Mouse (Mus musculus): ENCODE measurements around the gene Rbp3. TPM values are rescaled to one million over a fixed set of nuclear protein-coding genes. Genes with fewer than 3 reads are reported as not detected.

Rbp3 gene
- polyA plus RNA-seq, 1 experiment = 0.02 TPM

- Histone ChIP-seq H3K27me3 (ENCODE audit: control insufficient read depth, insufficient read depth, low read length) (no peaks in the 10 kb centered on the region), H3K27ac (ENCODE audit: control insufficient read depth, insufficient read depth, low read depth, low read length) (no peak overlapping the region), H3K4me1 (ENCODE audit: control insufficient read depth, insufficient read depth, low read length) (peaks cover 7% of the 10 kb centered on the region; the same call in 1 of the 2 replicates), H3K36me3 (ENCODE audit: control insufficient read depth, insufficient read depth, low read length) (no peaks in the 10 kb centered on the region), H3K4me3 (ENCODE audit: control insufficient read depth, low read depth, low read length) (peak overlapping the region; percentile 30; the same call in 1 of the 2 replicates)
- TF ChIP-seq CTCF (IDR thresholded peaks at IDR 0.05; ENCODE audit: control insufficient read depth, insufficient read depth, insufficient replicate concordance, low read depth, low read length) (no peak), POLR2A (IDR thresholded peaks at IDR 0.05; ENCODE audit: control insufficient read depth, low read depth, low read length) (no peak)
Measured at GRCm38 (mm10) chr14:33931853-33932252, 21.9 kb upstream of the Rbp3 start.

GRCm38 (mm10) chr14:33932935-33933703, 20.7 kb upstream of the Rbp3 start:
- Histone ChIP-seq H3K4me3 (ENCODE audit: control insufficient read depth, low read depth, low read length) (no peak overlapping the region), H3K4me1 (ENCODE audit: control insufficient read depth, insufficient read depth, low read length) (peaks cover 7% of the 10 kb centered on the region; the same call in 1 of the 2 replicates), H3K27ac (ENCODE audit: control insufficient read depth, insufficient read depth, low read depth, low read length) (no peak overlapping the region), H3K36me3 (ENCODE audit: control insufficient read depth, insufficient read depth, low read length) (no peaks in the 10 kb centered on the region), H3K27me3 (ENCODE audit: control insufficient read depth, insufficient read depth, low read length) (no peaks in the 10 kb centered on the region)
- no peak for TF ChIP-seq POLR2A (IDR thresholded peaks at IDR 0.05; ENCODE audit: control insufficient read depth, low read depth, low read length)
- peak; percentile 56; the same call in 1 of the 2 replicates for TF ChIP-seq CTCF (IDR thresholded peaks at IDR 0.05; ENCODE audit: control insufficient read depth, insufficient read depth, insufficient replicate concordance, low read depth, low read length)

GRCm38 (mm10) chr14:33933778-33934317, 20.0 kb upstream of the Rbp3 start:
- Histone ChIP-seq H3K27ac (ENCODE audit: control insufficient read depth, insufficient read depth, low read depth, low read length) (no peak overlapping the region), H3K36me3 (ENCODE audit: control insufficient read depth, insufficient read depth, low read length) (no peaks in the 10 kb centered on the region), H3K27me3 (ENCODE audit: control insufficient read depth, insufficient read depth, low read length) (no peaks in the 10 kb centered on the region), H3K4me1 (ENCODE audit: control insufficient read depth, insufficient read depth, low read length) (peaks cover 7% of the 10 kb centered on the region; the same call in 1 of the 2 replicates), H3K4me3 (ENCODE audit: control insufficient read depth, low read depth, low read length) (no peak overlapping the region)
- TF ChIP-seq CTCF (IDR thresholded peaks at IDR 0.05; ENCODE audit: control insufficient read depth, insufficient read depth, insufficient replicate concordance, low read depth, low read length) = 0 out of 2 replicates have a peak, but pooled peaks have one; percentile 14
- TF ChIP-seq POLR2A (IDR thresholded peaks at IDR 0.05; ENCODE audit: control insufficient read depth, low read depth, low read length) = no peak

- H3K4me3 ChIP-seq (ENCODE audit: control insufficient read depth, low read depth, low read length) = no peak overlapping the region
Measured at GRCm38 (mm10) chr14:33939117-33939516, 14.7 kb upstream of the Rbp3 start.

GRCm38 (mm10) chr14:33940739-33941138, 13.1 kb upstream of the Rbp3 start, which contains the start of gene Gdf2:
Gene Gdf2, plus strand, starts transcription at chr14:33941039.
- H3K27me3 ChIP-seq (ENCODE audit: control insufficient read depth, insufficient read depth, low read length) = no peaks in the 10 kb centered on the region
- no peak within 1 kb of the TSS for H3K27ac ChIP-seq (ENCODE audit: control insufficient read depth, insufficient read depth, low read depth, low read length)
- no peaks in the 10 kb centered on the region for H3K4me1 ChIP-seq (ENCODE audit: control insufficient read depth, insufficient read depth, low read length)
- H3K4me3 ChIP-seq (ENCODE audit: control insufficient read depth, low read depth, low read length) = no peak within 1 kb of the TSS
- TF ChIP-seq CTCF (IDR thresholded peaks at IDR 0.05; ENCODE audit: control insufficient read depth, insufficient read depth, insufficient replicate concordance, low read depth, low read length) (no peak), POLR2A (IDR thresholded peaks at IDR 0.05; ENCODE audit: control insufficient read depth, low read depth, low read length) (no peak)
- H3K36me3 ChIP-seq (ENCODE audit: control insufficient read depth, insufficient read depth, low read length) = no peaks in the 10 kb centered on the region

More at GRCm38 (mm10) chr14:33939117-33939516, 14.7 kb upstream of the Rbp3 start:
- Histone ChIP-seq H3K27ac (ENCODE audit: control insufficient read depth, insufficient read depth, low read depth, low read length) (no peak overlapping the region), H3K4me1 (ENCODE audit: control insufficient read depth, insufficient read depth, low read length) (no peaks in the 10 kb centered on the region), H3K36me3 (ENCODE audit: control insufficient read depth, insufficient read depth, low read length) (no peaks in the 10 kb centered on the region), H3K27me3 (ENCODE audit: control insufficient read depth, insufficient read depth, low read length) (no peaks in the 10 kb centered on the region)
- peak; percentile 84; the same call in 1 of the 2 replicates for TF ChIP-seq CTCF (IDR thresholded peaks at IDR 0.05; ENCODE audit: control insufficient read depth, insufficient read depth, insufficient replicate concordance, low read depth, low read length)
- no peak for TF ChIP-seq POLR2A (IDR thresholded peaks at IDR 0.05; ENCODE audit: control insufficient read depth, low read depth, low read length)

- Histone ChIP-seq H3K4me3 (ENCODE audit: control insufficient read depth, low read depth, low read length) (no peak overlapping the region), H3K27me3 (ENCODE audit: control insufficient read depth, insufficient read depth, low read length) (no peaks in the 10 kb centered on the region), H3K27ac (ENCODE audit: control insufficient read depth, insufficient read depth, low read depth, low read length) (no peak overlapping the region), H3K4me1 (ENCODE audit: control insufficient read depth, insufficient read depth, low read length) (no peaks in the 10 kb centered on the region), H3K36me3 (ENCODE audit: control insufficient read depth, insufficient read depth, low read length) (no peaks in the 10 kb centered on the region)
- no peak for TF ChIP-seq POLR2A (IDR thresholded peaks at IDR 0.05; ENCODE audit: control insufficient read depth, low read depth, low read length)
- no peak for TF ChIP-seq CTCF (IDR thresholded peaks at IDR 0.05; ENCODE audit: control insufficient read depth, insufficient read depth, insufficient replicate concordance, low read depth, low read length)
Measured at GRCm38 (mm10) chr14:33942222-33942621, 11.6 kb upstream of the Rbp3 start.

- TF ChIP-seq CTCF (IDR thresholded peaks at IDR 0.05; ENCODE audit: control insufficient read depth, insufficient read depth, insufficient replicate concordance, low read depth, low read length) = no peak
- no peak for TF ChIP-seq POLR2A (IDR thresholded peaks at IDR 0.05; ENCODE audit: control insufficient read depth, low read depth, low read length)
- H3K27me3 ChIP-seq (ENCODE audit: control insufficient read depth, insufficient read depth, low read length) = no peaks in the 10 kb centered on the region
- H3K4me3 ChIP-seq (ENCODE audit: control insufficient read depth, low read depth, low read length) = no peak overlapping the region
- H3K36me3 ChIP-seq (ENCODE audit: control insufficient read depth, insufficient read depth, low read length) = no peaks in the 10 kb centered on the region
- H3K27ac ChIP-seq (ENCODE audit: control insufficient read depth, insufficient read depth, low read depth, low read length) = no peak overlapping the region
- no peaks in the 10 kb centered on the region for H3K4me1 ChIP-seq (ENCODE audit: control insufficient read depth, insufficient read depth, low read length)
Measured at GRCm38 (mm10) chr14:33946125-33946524, 7.7 kb upstream of the Rbp3 start.
